Mouse (Mus musculus): ENCODE measurements around the gene Lipe. TPM values are rescaled to one million over a fixed set of nuclear protein-coding genes. Genes with fewer than 3 reads are reported as not detected.

Gene Lipe
- polyA plus RNA-seq, 1 experiment: 702 TPM

DNA sequence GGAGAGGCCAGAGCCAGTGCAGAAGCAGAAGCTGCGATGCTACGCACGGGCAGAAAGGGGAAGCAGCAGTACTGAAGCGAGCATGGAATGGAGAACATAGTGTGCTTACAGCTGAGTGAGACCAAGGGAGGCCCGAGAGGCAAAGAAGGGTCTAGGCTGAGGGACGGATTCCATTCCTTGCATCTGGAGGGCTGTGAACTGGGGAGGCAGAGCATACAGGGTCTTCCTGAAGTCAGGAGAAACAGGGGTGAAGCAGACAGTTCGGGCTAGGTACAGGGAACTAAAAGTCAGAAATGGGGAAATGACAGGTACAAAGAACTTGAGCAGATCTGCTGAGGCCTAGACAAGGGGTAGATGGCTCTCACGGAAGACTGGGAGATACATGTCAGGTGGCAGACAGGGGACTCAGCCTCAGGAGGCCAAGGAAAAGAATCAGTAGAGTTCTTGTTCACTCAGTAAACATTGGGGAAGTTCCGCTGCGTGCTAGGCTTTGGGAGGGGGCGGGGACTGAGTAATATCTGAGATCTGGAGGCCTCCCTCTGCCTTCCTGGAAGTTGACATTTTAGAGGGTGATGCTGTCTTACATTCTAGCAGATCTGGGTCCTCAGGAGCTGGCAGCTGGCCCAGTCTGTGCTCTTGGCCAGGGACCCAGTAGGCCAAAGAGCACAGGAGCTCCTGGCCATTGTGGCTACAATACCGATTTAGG lies 12.5 kb downstream of the Lipe start:
- no peak for DNase-seq (ENCODE audit: low read depth)

DNA sequence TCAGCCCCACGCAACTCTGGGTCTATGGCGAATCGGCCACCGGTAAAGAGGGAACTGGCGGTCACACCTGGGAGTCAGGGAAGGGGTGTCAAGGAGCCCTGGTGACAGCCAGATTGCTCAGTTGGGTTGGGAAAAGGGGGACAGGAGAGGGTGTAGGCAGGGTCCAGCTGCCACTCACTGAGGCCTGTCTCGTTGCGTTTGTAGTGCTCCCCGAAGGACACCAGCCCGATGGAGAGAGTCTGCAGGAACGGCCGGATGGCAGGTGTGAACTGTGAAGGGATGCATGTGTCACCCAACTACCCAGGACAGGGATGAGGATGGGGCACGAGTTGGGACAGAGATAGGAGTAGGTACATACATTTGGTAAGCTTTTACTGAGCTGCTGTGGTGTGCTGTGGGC lies 13.3 kb downstream of the Lipe start:
- no peak for DNase-seq (ENCODE audit: low read depth)

DNA sequence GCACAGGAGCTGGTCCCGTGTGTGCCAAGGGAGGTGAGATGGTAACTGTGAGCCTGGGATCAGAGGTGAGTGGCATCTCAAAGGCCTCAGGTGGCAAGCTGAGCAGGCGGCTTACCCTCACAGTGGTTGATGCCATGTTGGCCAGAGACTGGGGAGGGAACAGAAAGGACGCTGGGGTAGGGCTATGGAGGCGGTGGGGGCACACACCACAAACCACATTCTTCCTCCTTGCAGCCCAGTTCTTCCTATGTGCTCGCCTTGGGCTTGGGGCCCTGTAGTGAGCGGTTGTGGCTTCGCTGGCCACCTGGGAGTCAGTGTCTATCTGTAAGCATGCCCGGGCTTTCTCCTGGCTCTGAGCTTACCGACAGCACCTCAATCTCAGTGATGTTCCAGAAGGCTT lies 13.7 kb downstream of the Lipe start:
- no peak for DNase-seq (ENCODE audit: low read depth)

DNA sequence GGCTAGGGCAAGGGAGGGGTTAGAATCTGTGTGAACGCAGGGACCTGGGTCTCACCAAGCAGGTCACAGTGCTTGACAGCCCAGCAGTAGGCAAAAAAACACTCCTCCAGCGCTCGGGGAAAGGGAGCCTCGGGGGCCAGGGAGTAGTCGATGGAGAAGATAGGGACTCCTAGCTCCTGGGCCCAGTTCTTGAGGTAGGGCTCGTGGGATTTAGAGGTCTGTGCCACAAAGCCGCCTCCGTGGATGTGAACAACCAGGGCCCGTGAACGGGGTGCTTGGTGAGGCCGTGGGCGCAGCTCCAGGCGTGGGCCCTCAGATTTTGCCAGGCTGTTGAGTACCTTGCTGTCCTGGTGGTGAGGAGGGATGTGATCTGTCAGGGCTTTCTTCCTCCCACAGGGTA lies 14.2 kb downstream of the Lipe start:
- DNase-seq (ENCODE audit: low read depth): no peak

DNA sequence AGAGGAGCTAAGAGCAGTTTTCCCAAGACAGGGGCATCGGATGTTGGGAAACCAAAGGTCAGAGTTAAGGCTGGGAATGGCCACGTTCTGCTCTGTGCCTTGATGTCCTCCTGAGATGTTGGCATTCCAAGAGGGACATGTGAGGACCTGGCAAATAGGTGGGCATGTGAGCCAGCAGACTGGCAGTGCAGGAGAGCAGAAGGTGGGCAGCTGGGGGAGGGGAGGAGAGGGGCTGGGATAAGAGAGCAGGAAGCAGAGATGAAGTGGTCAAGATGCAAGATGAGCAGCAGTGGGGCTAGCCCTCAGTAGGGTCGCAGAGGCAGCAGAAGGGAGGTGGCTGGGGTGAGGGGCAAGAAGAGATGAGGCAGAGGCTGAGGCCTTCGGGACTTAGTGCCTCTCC lies 14.6 kb downstream of the Lipe start:
- DNase-seq (ENCODE audit: low read depth): no peak

DNA sequence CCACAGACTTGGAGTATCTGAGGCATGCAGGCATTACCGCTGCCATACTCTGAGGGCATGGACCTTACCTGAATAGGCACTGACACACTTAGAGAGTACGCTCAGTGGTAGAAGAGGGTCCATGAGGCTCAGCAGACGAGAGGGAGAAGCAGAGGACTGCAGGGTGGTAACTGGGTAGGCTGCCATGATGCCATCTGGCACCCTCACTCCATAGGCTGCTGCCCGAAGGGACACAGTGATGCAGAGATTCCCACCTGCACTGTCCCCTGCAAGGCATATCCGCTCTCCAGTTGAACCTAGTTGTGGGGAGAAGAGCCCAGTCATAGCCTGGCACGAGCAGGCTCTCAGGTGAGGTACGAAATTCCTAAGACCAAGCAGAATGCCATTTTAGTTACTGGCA lies 15.1 kb downstream of the Lipe start:
- DNase-seq (ENCODE audit: low read depth): no peak

DNA sequence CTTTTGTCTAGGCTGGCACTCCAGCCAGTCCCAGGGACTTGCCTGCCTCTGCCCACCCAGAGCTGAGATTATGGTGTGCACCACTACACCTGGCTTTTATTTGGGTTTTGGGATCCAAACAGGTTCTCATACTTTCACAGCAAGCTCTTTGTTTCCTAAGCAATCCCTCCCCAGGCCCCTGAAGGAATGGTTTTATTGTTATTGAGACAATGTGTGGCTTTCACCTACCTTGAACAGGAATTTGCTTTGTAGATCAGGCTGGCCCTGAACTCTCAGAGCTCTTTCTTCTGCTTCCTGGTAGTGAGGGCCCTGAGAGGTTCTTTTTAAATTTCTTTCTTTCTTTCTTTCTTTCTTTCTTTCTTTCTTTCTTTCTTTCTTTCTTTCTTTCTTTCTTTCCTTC lies 16.0 kb downstream of the Lipe start:
- no peak for DNase-seq (ENCODE audit: low read depth)

DNA sequence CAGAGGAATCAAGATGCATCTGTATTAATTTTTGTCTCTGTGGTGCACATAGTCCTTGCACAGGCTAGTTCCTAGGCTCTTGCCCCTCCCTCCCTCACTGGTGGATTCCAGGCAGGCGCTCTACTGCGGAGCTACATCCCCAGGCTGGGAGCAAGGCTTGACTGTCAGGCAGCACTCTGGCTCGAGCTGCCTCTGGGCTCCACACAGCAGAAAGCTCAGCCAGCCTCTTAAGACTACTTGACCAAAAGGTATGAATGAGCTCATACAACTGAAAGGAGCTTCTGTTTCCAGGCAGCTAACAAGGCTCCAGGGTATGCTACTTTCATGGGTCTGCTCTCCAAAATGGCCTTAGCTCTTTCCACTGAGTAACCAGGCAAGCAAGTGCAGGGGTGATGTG lies 17.2 kb downstream of the Lipe start:
- DNase-seq (ENCODE audit: low read depth): no peak

DNA sequence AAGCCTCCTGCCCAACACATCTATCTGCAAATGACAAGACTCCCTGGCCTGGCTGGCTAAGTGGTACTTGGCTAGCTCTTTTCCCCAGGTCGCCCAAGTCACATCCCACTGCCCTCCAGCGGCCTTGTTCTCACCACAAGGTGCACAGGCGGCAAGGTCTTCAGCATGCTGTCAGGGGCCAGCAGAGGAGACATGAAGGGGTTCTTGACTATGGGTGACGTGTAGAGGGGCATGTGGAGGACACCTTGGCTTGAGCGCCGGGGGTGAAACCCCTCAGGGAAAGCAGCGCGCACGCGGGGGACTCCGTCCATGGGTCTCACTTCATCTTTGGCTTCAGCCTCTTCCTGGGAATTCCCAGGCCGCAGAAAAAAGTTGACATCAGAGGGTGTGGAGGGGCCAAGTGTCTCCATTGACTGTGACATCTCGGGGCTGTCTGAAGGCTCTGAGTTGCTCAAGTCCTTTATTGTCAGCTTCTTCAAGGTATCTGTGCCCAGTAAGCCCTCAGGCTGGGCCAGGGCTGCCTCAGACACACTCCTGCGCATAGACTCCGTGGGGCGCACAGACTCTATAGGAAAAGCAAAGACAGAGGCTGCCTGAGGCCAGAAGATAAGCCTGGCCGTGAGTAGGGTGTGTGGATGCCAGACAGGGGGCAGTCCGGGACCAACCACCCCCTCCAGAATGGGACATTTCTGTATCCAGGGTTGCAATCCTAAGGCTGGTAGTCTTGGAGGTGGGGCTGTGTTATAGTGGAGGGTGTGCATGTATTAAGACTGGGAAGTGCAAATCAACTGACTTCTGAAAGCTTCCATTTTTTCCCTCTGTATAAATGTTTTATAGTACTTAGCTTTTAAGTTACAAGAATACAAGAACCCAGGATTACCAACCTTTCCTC lies 17.9 kb downstream of the Lipe start:
- DNase-seq (ENCODE audit: low read depth): no peak

DNA sequence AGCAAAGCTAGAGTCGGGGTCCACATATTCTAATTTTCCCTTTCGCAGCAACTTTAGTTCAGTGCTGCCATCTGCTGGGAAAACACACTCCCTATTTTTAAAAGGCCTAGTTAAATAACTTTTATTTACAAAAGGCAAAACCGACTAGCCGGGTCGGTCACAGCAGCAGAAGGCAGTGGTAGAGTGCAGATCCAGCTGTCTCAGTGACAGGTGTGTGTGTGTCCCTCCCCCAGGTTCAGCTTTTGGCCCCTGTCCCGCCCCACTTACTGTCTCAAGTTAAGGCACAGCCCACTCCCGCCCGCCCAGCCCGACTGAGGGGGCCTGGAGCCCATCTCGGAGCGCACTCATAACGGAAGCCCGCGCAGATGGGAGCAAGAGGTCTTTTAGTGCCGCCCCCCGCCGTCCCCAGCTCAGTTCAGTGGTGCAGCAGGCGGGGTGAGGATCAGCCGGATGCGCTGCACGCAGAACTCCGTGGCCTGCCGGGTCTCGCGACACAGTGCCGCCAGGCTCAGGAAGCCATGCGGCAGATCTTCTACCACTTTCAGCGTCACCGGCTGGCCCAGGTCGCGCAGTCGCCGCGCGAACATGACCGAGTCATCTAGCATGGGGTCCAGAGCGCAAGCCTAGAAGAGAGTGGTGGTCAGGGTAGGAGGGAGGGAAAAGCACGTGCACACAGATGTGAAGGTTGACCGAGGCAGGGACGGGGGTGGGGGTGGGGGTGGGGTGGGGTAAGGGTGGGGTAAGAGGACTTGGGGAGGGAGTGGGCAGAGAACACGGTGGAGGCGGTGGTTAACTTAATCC lies 18.8 kb downstream of the Lipe start:
- no peak for DNase-seq (ENCODE audit: low read depth)

DNA sequence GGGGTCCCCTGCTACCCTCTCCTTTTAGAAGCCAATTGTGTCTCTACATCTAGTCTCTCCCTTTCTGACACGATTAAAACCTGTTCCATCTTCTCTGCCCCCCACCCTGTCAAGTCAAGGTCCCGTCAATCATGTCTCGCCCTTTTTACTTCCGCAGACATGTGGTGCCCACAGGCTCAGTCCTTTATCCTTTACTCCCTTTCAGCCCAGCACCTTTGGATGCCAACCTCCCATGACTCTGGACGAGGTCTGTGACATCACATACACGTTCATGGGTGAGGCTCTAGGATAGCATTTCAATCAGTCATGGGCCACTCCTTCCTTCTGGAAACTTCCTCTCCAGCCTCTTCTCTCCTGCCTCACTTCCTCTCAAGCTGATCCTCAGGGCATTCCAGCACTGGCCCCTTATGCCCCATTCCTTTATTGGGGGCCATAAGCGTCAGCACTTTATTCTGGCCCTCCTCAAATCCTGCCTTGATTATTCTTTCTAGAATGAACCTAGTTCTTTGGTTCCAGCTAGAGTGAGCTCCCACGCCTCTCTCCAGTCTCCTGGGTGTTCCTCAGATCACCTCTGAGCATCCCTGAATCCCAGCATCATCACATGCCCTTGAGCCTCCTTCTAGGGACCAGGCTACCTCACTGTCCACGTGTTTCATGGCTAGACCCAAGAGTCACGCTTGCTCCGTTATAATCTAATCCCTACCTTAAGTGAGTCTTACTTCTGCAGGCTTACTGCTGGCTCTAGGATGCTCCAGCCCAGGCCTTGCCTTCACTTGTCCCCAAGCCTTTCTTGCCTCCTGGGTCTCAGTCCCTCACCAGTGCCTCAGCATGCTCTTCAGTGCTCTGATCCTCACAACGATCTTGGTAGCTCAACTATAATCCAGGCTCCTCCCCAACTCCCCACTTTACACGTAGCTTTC lies 20.1 kb downstream of the Lipe start:
- DNase-seq (ENCODE audit: low read depth): no peak

DNA sequence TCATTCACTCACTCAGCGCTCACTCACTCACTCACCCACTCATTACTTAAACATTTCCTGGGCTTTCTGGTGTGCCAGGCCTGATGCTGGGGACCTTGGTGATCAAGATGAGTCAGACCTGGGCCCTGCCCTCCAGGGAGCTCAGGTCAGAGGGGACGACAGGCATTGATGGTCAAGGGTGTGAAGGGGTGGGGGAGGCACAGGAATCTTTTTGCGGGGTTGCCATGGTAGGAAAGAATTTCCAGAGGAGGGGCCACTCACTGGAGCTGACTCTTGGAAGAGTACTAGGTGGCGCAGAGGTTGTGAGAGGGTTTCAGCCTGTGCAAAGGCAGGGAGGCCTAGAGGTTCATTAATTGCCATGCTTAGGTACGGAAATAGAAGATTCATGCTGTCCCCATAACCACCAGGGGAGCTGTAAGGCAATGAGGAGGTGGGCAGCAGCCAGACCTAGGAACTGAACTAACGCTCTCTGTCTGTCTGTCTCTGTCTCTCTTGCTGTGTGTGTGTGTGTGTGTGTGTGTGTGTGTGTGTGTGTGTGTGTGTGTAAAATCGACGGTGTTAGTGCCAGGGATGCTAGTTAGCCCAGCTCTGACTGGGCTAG lies 21.3 kb downstream of the Lipe start:
- DNase-seq (ENCODE audit: low read depth): no peak

DNA sequence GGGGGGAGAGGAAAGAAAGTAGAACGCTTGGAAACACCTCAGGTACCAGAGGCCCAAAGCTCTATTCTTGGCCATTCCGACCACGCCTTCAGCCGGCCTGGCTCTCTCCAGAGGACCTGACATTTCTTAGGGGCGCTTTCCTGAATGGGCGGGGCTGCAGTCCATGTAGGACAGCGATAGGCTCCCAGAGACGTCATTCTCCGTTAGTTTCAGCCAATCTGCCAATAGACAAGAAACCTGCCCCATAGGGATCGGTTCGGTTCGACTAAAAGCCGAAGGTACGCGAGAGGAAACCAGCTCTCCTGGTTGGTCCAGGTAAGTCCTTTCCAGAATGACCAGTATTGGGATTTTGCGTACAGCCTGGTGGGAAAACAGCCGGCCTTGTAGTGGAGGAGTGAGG lies 22.0 kb downstream of the Lipe start:
- no peak for DNase-seq (ENCODE audit: low read depth)

DNA sequence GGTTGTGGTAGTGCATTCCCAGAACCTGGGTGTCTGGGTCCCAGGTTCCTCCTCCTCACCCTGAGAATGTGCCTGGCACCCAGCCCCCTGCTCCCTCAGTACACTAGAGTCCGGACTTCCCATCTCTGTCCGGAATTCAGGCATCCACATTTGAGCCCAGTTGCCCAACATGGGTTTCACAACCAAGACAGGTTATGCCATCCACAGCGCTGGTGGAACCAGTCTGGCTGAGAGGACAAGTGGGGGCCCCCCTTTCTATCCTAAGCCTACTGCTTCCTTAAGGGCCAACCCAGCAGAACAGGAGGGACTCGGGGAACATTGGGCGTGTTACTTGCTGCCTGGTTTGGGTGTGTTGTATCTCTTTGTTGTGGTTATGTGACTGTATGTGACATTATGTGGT lies 26.1 kb downstream of the Lipe start:
- no peak for DNase-seq (ENCODE audit: low read depth)

DNA sequence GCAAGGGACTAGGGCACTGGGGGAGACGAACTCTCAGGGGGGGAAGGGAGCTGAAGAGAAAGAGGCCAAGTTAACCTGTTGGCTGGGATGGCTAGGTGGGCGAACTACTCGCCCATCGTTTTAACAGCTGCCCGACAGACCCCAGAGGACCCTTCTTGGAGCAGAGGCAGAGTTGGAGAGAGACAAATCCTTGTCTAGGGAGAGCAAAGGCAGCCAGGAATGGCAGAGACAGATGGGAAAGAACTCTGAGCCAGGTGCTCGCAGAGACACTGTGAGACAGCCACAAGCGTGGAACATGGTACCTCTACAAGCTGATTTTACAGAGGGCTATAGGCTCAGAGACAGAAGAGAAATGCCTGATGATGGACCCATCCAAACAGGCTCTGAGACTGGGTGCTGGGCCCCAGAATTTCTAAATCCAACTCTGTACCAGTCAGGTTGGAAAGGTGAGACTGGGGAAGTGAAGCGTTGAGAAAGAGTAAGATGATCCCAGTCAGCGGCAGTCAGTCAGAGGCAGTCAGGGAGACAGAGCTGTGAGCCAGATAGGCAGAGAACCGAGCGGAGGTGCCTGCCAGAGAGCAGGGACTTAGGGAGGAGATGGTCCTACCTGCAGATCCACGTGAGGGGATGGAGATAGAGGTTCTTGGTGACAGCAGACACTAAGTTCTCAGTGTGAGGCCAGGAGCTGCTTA lies 29.3 kb downstream of the Lipe start, which contains the start of gene Cnfn:
Gene Cnfn (minus strand): TSS at position 667 of the 692 bp plus-strand sequence.
- no peak for DNase-seq (ENCODE audit: low read depth)

DNA sequence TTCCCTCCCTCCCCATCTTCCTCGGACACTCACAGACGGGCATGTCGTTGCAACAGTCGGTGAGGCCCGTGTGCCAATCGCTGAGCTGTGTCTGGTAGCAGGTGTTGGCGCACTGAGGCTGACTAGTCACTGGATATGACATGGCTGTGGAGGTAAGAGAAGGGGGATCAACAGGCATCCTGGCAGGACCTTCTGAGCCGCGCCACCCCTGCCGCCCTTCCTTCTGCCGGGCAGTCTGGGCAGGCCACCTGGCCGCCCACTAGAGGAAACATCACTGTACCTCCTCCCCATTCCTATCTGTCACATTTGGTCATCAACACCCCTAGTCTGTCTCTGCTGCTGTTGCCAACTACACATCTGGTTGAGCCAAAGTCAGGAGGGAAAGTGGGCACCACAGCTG lies 30.2 kb downstream of the Lipe start:
- DNase-seq (ENCODE audit: low read depth): no peak

DNA sequence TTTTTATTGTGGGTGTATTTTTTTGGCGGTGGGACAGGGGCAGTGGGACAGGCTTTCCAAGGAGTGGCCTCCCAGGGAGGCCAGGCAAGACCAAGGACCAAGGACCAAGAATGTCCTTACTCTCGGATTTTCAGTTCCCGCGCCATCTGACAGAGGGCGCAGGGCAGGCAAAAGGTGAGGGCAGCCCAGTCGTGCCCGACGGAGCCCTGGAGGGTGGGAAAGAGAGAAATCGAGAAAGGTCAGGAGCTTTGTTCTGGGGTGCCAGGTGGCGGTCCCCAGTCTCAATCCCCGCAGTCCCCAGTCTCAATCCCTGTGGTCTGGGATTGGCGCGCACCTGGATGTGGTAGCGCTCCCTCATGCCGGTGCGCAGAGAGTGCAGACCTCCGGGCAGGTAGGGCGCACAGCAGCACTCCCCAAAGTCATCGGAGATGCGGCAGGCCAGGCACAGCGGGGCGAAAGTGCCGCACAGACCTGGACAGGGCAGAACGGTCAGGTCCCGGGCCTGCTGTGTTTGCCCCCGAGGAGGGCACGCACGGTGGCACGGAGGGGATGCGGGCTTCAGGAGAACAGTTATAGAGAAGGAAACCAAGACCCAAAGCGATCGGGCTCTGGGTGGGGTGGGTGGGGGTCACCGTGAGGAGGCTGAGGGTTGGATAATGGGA lies 30.7 kb downstream of the Lipe start:
- DNase-seq (ENCODE audit: low read depth): no peak

DNA sequence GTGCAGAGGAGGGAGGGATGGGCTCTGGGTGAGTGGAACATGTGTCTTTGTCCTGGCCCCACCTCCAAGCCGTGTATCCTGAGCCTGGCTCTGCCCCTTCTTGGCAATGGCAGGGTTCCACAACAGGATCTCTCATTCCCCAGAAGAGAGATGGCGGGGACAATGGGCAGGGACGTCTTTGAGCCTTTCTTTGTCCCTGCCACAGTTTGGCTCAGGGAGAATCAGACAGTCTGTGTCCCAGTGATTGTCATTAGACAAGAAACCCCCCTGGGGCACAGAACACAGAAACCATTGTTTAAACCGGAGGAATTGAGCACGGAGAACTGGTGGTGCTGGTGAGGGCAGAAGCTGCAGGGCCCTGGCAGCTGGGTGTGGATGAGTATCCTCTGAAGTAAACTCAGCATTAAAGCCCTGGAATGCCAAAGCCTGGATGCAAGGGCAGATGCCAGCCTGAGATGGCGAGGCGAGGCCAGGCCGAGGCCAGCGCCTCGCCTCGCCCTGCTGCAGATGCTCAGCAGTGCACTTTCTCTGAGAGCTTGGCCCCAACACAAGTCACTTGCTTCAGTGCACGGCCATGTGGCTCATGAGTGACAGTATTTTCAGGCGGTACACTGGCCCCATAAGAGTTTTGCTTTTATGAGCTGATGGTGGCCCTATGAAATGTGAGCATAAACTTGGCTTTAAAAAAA lies 32.4 kb downstream of the Lipe start:
- DNase-seq (ENCODE audit: low read depth): no peak

DNA sequence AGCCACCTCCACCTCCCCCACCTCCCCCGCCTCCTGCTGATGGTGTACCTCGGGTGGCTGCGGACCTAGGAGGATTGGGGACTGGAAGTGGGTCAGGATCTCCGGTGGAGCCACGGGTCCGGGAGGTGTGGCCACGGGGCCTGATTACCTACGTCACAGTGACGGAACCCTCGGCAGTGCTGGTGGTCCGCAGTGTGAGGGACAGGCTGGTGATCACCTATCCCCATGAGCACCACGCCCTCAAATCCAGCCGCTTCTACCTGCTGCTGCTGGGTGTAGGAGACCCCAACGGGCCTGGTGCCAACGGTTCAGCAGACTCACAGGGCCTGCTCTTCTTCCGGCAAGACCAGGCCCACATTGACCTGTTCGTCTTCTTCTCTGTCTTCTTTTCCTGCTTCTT lies 34.9 kb downstream of the Lipe start:
- DNase-seq (ENCODE audit: low read depth): no peak
